Mouse (Mus musculus): Measurements from ENCODE around the gene Esrra.

The Esrra gene

DNA sequence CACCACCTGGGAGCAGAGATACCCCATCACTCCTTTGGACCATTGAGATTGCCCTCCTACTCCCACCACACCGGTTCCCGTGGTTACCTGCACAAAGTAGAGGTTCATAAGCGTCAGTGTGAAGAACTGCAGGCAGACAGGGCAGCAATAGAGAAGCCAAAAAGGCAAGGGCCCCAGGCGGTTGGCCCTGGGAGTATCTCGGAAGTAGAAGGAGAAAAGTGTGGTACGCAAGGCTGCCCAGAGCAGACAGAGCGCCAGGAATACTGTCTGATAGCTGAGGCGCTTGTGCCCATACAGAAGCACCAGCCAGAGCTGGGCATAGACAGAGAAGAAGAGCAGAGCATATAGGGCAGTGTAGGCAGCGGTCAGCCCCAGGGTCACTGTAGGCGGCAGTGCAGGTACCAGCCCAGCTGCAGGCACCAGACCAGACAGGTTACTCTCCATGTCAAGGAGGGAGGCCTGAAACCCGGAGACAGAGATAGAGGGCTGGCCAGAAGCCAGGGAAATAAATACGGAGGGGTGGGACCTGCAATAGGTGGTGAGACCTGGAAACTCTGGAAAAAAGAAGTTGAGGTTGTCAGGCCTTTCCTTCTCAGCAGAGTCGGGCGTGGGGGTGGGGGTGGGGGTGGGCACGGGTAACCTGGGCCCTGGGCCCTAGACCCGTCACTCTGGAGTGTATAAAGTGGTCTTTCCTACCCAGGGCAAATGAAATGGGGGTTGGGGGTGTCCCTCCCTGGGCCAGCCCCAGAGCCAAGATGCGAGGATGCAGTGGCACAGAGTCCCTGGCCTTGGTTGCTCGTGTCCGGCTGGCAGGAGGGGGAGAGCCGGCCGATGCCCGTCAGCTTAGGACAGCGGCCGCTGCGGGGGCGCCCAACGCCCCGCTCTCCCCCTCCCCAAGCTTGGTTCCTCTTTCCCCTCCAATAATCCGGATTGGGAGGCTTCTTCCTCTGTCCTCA lies 19.1 kb upstream of the Esrra start:
- no peak for DNase-seq (ENCODE audit: low read depth)

DNA sequence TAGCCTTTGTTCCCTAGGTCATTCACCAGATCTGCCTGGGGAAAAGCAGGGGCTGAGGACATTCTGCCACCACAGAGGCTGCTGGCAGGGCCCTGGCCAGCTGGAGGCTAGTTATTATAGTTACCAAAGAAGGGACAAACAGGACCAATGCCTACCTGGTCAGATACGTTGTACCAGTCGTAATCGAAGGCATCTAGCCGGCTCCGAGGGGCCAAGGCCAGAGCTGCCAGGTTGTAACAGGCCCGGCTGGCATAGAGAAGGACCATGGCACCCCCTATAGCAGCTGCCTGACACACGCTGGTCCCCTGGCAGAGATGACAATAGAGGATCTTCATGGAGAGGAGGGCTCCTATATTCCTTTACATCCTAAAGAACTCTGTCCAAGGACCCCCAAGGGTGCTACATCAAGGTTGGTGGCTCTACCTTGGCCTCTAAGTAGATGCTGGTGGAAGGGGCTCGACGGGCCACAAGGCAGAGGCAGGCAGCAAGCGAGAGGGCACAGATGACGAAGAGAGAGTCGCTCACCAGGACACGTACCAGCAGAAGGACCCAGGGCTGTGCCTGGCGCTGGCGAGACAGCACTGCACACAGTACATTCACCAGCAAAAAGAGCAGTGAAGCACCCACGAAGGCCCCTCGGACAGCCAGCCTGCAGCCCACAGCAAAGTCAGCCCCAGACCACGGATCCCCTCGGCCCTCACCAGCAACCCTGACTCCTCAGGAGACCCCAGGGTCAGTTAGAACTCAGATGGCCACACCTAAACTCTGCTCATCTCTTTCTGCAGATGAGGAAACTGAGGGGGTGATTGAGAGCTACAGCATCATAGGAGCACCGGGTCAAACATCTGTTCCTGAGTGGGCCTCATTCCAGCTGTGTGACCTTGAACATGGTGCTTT lies 17.7 kb upstream of the Esrra start:
- no peak for DNase-seq (ENCODE audit: low read depth)

DNA sequence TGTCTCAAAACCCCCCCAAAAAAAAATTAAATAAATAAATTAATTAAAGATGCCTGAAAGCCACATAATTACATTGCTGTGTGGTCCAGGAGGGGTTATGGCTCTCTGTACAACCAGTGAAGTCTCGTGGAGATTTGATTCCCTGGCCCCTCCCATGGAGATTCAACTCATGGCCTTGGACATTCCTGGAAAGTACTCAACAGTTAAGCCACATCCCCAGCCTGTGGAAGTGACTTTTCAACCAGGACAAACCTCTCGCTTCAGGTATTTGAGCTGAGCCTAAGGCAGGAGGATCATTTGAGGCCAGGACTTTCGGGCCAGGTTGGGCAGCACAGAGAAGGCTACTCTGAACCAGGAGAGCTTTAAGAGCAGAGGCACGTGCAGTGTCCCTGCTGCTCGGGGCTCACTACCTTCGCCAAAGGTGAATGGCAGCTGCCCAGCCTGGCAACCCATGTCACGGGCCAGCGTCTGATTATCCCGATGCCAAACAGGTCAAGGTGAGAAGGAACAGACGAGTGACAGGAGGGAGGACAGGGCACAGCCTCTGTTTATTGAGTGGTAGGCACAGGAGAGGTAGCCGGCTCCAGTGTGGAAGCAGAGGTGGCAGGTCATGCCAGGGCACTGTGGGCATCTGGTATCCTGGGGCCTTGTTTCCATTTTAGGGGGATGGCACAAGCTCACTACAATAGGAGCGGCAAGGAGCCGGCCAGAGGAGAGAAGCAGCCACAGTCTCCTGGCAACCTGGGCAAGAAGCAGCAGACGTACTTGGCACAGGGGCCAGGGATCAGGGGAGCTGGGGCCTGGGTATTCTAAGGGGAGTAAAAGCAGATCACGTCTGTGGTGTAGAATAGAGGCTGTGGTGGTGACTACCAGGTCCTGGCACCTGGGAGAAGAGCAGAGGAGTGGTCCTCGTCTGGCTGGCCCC lies 16.2 kb upstream of the Esrra start:
- DNase-seq (ENCODE audit: low read depth): no peak

DNA sequence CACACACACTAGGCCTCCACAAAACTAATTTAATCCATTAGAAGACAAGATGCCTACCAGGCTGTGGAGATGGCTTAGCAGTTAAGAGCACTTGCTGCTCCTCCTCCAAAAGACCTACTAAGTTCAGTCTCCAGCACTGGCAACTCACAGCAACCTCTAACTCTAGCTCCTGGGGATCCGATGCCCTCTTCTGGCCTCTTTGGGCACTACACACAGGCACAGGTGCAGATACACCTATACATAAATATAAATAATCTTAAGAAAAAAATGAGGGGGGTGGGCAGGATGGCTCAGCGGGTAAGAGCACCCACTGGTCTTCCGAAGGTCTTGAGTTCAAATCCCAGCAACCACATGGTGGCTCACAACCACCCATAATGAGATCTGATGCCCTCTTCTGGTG lies 14.7 kb upstream of the Esrra start:
- DNase-seq (ENCODE audit: low read depth): peak; percentile 75

DNA sequence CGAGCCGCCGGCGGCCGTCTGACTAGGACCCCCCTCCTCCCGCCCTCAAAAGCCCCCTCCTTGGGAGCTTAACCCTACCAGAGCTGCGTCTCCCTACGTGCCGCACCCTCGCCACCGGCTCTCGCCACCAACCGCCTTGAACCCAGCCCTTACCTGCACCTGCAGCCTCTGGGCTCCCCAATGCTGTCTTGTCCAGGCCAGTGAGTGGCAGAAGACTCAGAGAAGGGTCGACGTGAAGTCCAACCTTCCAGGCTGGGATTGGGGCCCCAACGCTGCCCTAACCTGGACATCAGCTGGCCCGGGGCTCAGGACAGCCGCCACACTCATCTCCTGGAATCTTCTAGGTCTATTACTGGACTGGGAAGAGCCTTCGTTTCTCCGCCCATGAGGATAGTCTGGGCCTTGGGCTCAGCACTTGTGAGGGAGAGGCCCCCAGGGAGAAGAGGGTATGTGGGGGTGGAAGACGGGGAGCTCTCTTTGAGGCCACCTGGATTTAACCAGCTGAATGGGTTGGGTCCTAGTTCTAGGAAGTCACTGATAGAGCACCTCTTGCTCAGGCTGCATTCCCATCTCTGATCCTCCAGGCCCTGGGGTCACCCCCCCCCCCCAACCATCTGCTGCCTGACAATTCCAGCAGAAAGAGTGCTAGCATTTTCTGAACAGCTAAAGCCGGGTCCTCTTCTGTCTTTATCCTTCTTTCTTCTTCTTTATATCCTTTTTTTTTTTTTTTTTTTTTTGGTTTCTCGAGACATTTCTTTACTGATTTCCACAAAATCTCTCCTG lies 12.8 kb upstream of the Esrra start, which contains the start of gene Kcnk4:
TSS of gene Kcnk4 (minus strand) at position 321 of the 783 bp plus-strand sequence.
- no peak for DNase-seq (ENCODE audit: low read depth)

DNA sequence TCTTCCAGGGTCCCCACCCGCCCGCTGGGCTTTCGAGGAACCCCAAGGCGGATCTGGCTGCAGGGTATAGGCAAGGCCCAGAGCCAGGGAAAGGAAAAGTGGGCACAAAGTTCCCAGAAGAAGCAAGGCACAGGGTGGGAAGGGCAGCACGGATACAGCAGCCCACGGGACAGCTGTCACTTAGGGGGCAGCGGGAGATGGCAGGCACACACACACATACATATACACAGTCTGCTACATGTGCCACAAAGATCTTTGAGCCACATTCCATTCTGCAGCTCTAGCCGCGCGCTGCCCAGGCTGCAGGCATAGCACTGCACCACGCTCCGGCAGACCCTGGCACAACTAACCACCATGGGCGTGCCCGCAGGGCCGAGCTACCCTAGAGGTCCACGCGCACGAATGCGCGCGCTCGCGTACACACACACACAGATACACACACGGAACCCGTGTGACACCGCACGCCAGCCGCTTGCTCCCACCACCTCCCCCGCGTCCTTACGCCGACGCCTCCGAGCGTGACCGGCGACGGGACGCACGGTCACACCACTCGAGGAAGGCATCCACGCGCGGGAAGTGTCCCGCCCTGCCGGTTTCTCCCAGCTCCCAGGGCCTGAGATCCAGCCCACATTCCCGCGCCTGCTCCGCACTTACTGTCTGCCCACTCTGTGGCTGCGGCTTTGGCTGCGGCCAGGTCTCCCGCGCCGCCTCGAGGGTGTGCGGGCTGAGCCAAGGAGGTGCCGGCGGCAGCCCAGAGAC lies 12.0 kb upstream of the Esrra start:
- DNase-seq (ENCODE audit: low read depth): no peak

DNA sequence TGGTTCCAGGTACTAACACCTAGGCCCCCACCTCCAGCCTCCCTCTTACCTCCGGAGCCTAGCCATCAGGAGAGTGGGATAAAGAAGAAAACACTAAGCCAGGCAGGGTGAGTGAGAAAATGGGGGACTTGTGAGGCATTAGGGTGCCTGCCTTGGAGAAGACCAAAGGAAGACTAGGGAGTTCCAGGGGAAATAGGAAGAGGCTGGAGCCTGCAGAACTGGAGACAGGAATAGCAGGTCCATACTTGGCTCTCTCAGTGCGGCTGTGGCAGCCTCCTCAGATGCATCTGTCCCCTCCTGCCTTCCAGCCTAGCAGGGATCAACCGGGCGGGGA lies 11.5 kb upstream of the Esrra start:
- DNase-seq (ENCODE audit: low read depth): no peak

DNA sequence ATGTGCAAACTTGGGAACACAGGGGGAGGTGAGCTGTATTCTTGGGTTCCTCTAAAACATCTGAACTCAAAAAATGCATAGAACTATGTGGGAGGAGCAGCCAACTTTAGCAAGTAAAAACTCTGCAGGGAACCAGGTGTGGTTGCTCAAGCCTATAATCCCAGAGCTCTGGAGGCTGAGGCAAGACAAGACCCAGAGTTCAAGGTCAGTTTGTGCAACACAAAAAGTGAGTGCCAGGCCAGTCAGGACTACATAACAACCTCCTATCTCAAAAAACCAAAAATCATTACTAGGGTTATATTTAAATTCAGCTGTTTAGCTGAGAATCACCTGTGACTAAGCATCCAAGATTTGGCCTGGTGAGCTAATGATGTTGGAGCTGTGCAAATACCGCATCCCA lies 10.4 kb upstream of the Esrra start:
- DNase-seq (ENCODE audit: low read depth): no peak

DNA sequence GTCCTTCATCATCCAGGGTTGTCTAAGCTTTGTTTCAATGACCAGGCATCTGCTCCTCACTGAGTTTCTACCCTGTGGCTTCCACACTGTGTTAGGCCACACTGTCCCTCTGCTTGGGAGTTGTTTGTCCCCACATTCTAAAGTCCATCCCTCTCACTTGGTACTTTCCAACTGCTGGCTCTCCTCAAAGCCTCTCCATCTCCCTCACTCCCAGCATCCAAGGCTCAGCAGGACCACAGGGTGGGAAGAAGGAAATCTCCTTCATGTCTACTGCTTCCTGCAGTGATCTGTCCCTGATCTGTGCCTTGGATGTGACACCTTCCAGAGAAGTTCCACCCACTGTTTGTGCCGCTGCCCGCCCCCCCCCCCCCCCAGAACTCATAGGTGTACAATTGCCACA lies 9.4 kb upstream of the Esrra start:
- DNase-seq (ENCODE audit: low read depth): no peak

DNA sequence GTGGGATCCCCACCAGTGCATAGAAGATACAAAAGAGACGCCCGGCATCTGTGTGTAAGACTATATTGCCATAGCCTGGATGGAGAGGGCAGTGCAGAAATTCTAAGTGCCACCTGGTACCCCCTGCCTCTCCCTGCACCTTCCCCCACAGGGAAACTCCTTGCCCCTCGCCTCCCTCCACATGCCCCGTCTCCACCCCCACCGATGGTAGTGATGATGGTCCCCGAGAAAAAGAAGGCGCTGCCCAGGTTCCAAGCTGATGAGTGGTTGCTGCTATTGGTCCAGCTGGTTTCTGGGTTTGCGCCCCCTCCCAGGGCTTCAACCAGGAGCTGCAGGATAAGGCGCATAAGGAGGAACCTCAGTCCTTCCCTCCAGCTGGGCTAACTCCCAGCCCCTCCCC lies 6.5 kb upstream of the Esrra start:
- no peak for DNase-seq (ENCODE audit: low read depth)

DNA sequence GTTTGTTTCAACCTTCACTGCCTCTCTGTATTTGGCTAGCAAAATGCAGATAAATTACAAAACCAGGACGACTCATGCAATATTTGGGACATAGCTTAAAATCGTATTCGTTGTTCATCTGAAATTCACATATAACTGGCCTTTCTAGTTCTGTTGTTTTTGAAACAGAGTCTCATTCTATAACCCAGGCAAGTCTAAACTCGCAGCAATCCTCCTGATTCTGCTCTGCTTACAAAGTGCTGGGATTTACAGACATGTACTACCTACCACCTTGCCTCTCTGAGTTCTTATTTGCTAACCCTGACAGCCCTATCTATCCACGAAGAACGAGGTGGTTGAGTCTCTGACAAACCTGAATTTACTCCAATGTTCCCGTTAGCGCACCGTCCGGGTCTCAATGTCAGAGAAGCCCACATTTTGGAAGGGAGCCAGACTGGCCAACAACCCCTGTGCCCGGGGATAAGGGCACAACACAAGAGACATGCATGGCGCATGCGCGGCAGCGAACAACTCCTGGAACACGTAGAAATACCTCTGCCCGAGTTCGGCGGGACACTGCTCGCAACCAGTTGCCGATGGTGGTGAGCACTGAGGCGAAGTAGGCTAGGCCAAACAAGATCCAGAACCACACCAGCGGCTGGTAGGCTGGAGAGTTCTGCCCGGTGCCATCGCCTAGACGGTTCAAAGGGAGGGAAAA lies 5.1 kb upstream of the Esrra start:
- peak; percentile 67 for DNase-seq (ENCODE audit: low read depth)

DNA sequence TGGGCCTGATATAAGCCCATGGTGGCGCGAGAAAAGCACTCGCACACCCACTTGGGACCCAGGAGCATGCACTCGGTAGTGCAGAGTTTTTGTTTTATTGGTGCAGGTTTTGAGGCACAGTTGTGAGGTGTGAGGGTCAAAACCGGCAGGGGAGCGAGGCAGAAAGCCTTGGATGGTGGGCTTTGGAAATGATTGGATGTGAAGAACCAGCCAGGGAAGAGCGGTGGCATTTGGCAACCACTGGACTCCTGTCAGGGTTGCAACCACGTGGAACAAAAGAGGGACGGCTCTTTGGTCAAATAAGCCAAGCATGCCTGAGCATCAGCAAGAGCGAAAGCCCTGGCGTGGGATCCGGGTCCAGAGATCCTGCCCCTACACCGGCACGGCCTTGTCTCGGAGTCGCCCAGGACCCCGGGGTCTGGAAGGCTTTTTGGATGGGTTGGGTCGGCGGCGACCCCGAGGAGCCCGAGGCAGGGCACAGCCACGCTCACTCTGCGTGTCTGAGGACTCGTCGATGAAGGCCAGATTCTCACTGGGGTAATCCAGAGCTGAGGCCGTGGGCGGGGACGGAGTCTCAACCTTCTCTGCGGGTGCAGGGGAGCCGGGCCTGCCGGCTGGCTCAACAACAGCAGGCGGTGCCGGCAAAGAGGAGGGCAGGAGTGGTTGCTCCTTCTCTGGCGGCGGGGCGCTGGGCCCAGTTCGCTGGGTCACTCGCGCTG lies 4.2 kb upstream of the Esrra start:
- no peak for DNase-seq (ENCODE audit: low read depth)

DNA sequence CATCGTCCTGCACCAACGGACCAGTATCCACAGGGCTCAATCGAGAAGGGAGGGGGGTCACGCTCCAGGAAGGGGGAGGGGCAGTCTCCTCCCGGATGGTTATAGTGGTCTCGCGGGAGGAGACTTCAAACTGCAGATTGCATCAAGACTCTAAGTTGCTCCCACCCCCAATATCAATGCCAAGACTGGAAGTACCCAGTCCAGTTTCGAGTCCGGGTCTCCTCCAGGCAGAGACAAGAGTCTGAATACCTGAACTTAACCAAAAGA lies 3.6 kb upstream of the Esrra start, which contains the start of gene Catsperz:
TSS of gene Catsperz (minus strand) at position 74 of the 267 bp plus-strand sequence.
- no peak for DNase-seq (ENCODE audit: low read depth)

DNA sequence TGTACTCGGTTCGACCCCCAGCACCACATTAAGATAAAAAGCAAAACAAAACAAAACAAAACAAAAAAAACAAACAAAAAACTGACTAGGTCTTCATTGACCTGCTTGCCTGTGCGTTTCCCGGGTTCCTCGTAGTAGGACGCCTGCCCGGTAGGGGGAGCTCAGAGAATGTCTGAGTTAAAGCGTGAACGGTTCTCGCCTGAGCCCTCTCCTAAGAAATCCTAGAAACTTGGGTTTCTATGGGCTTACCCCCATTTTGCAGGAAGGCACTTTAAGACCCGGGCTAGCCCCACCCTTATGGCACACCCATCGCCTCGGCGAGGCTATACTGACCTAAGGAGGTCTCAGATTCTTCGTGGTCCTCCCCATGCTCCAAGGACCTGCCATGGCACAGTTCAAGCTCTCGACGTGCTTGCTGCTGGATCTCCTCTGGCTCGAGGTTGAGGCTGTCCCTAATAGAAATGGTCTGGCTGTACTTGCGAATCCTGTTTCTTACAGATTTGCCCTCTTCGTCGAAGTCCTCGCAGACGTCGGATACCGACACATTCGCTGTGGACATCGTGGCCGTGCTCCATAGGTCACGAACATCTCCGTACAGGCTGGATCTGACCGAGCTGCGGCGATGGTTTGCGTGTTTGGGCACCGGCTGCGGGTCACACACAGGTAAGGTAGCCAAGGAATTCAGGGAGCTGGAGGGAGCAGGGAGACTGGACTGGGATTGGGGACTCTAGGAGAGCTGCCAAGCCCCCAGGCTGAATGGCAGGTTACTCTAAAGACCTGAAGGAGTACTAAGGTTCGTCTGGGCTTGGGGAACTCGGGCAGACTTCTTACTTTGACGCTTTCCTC lies 3.1 kb upstream of the Esrra start:
- peak; percentile 88 for DNase-seq (ENCODE audit: low read depth)

DNA sequence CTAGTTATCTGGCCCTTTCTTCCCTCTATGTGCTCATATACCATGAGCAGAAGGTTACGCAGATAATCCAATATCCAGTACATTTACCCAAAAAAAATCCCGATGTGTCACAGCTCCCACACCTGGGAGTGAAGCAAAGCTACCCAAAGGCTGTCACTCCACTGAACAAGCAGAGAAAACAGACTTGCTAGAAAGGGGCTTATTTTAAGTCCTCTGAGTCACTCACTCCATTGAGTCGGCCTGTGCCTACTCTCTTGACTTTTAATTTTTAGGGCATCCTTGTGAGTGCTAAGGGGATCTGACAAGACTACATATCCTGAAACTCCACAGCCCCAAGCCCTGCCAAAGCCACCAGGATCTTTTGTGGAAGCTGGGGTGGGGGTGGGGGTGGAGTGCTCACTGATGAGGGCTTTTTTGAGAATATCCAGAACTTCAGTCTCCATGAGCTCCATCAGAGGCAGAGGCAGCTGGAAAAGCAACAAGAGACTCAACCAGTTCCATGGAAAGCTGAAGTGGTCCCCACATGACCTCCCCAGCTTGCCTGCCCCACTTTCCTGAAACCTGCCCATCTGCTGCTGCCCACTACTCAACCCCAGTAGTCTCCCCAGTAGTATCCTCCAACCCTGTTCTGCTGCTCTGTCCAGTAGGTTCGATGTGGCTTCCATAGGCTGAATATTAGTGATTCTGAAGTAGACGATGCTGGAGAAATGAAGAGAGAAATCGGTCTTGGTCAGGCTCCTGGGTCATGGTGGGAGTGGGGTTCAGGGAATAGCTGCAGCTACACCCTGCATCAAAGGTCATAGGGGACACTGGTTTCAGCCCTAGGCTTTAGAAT lies 1.5 kb upstream of the Esrra start:
- no peak for DNase-seq (ENCODE audit: low read depth)

DNA sequence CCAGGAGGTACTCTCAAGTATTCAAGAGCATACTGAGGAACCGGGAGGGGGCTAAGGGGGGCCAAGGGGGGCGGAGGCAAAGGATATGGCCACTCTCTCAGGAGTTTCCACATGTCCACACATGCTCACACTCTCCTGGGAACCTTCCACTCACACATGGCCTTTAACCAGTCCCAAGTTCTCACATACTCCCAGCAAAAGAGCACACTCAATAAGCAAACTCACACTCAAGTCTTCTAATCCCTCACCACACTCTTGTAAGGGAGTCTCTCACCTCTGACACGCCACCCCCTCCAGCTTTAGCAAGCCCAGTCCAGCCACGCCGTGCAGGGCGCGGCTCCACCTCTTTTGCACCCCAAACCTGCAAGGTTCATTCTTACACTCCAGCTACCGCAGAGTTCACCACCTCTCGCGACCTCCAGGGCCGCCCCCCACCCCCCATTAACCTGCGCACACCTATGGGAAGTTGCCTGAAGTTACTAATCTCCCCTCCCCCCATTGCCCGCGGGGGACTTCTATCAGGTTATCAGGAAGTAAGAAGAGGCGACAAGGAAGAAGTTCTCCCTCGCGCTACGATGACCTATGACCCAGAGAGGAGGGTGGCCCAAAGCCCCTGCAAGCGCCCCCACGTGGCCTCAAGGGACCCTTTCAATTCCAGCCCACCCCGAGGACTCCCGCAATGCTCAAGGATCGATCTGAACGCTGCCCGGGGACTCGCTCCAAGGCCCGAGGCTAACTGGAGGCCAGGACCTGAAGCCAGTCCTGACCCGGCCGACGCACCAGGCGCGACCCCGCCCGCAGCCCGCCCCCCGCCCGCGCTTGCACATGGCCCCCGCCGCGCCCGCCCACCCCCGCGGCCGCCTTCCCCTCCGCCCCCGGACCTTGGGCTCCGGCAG lies 624 bp downstream of the Esrra start:
- DNase-seq (ENCODE audit: low read depth): peak; percentile 80

Measured in induced T-regulatory cell, adult 2 months (primary cell).